Mouse (Mus musculus) gastrocnemius, adult 18-20 months (tissue): ENCODE data around the gene Uts2b. TPM values are rescaled to one million over a fixed set of nuclear protein-coding genes. Genes with fewer than 3 reads are reported as not detected.

Experiments
- DNase-seq: peaks from one replicate; pipeline ENCODE4 v3.0.0; 2021; ENCODE audit warnings: low spot score
- long read RNA-seq, 2 experiments: library from polyadenylated mRNA; stranded (forward); transcript quantifications; one replicate each; pipeline ENCODE4 v2.0.0; 2021
- total RNA-seq, 2 experiments: library from RNA; stranded (reverse); gene quantifications; 2 replicates each; pipeline ENCODE4 v1.2.3; 2021

The Uts2b gene
- total RNA-seq, result not detected
- long read RNA-seq, experiment 1, result 0 reads
- long read RNA-seq, experiment 2, result 0 reads

DNA sequence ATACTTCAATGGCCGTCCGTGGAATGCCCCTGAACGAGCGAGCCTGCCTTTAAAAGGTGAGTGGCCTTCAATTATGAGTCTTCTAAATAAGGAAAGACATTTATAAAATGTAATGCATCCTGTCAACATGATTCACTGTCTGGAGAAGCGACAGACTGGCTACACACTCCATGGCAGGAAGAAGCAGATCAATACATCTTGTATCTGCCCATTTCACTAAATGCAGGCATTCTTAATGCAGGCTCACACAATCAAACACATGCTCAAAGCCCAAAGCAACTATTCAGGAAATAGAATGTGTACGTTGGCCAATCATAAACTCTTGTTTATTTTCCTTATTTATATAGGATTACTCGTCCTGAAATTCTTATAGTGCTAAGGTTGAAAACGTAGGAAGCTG is at the start of gene Uts2b:
Gene Uts2b, minus strand, starts transcription at position 49 of the 400 bp plus-strand sequence.
- no peak for DNase-seq

DNA sequence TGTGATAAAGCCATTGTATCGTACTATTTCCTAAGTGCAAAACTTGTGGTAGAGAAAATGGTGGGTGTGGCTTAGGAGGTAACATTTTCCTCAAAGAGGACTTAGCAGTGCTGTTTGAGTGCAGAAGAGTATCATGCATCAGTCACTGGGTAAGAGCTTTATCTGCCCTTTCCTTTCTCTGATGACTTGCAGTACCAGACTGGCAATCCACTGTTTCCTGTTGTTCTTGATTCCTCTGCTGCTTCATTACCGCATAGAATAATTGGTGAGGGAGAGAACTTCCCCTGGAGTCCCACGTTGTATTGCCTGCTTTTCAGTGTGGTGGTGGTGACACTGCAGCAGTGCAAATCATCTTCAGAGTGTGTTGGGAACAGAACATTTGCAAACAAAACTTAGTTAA is 47.6 kb upstream of the Uts2b start:
- peak; percentile 20 for DNase-seq

DNA sequence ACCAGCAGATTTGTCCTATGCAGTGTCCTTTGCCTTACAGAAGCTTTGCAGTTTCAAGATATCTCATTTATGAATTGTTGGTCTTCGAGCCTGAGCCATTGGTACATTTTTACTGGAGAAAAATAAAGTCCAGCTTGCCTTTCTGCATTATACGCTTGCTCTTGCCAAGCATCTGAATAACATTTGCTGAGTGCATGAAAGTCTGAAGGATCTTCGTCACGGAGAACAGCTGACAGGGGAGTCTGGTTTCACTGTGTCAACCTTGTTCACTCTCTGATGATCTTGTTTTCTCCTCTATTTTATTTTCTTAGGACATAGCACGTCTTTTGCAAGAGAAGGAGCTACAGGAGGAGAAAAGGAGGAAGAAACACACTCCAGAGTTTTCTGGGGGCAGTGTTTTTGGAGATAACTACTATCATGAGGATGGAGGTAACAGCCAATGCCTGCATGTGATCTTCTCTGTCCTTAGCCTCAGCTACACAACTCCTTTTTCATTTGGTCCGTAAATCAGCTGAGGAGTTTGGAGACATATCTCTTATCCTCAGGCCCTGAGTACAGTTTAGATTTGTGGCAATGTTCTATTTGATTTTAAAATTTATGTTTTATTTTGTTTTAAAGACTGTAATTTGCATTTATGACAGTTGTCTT is 47.0 kb upstream of the Uts2b start:
- peak; percentile 79 for DNase-seq

DNA sequence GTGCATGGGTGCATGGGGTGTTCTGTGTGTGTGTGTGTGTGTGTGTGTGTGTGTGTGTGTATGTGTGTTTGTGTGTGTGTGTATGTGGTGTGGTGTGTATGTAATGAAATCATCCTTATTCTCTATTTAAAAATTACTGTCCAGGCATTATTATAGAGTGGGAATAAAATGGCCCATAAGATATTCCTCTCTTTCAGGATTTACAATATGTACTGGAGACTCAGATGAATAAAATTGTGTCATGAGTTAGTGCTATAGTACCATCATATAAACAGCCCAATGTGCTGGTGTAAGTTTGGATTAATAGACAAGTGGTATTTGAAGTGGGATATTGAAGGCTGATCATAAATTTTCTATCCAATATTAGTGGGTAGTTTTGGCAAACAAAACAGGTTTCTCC is 34.1 kb upstream of the Uts2b start:
- no peak for DNase-seq

DNA sequence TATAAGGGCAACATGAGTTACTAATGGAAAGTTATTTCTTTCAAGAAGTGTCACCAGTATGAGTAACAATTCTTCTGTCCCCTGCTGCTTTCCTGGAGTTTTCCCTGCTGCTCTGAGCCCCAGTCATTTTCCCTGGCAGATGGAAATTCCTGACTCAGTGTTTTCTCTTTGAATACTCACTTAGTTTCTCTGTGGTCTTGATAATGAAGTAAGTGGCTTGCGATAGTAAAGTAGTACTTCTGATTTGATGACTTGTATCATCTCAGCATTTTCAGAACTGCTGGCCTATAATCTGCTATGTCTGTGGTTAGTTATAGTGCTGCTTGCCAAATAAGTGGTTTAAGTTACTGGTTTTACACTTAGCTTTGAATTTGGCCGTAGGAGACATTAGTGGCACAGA is 31.5 kb upstream of the Uts2b start:
- no peak for DNase-seq

DNA sequence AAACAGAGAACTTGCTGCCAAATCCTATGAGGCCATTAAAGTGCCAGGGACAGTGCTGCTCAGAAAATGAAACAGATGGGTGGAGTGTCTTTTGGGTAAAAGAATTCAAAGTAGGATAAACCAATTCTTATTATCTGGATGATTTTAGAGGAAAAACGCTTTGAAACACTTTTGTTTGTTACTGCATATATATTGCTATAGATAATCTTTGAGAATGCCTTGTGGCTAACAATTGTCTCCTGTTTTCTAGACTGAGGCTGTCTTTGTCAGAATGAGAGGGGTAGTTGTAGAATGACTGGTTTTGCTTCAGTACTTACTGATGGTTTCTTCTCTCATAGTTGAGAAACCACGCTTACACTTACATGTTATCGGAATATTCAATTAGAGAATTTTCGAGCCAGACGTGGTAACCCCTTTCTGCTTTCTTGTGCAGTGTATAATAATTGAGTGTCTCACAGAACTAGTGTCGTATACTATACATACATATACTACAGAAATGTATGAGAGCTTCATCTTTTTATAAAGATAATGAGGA is 29.7 kb upstream of the Uts2b start:
- DNase-seq, result no peak

DNA sequence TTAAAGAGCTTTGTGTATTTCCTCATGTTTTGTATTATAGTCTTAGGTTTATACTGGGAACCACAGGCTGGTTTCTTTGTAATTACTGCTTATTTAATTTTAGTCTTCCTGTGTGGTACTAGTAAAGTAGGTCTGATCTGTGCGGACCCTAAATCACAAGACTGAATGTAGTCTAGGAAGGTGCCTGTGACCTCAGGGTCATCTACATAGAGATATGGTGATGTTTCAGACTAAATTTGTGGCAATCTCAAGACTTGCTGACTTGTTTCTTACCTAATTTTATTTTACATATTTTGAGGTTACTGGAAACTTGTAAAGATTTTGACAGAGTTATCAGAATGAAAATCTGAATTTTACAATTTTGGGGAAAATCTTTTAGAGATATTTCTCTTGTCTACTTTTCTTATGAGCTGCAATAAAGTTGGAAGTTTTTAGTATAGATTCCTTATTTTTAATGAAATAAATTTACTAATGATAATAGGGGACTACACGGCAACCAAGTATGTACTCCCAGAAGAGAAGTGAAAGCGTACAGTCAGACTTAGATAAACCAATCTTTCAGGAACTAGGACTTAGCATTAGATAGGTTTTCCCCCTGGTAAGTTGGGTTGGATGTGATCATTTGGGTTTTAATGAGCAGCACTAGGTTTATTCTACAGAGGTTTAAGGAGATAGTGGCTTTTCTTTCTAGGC is 29.1 kb upstream of the Uts2b start:
- DNase-seq, result no peak

DNA sequence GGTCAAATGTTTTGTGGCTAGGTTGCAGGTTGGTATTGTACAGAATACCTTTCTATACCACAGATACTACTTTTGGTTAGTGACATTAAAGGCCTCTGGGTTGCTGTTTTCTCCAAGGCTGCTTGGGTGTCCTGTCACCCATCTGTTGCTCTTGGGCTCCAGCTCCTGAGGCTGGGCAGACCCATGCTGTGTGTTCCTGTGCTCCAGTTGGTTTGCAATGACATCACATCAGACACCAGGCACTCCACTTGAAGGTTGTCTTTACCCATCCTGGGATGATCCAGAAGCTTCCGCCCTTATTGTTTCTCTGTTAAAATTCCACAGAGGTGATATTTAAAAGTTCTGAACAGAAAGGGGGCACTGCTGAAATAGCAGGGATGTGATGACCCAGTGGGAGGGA is 26.9 kb upstream of the Uts2b start:
- DNase-seq, result no peak

DNA sequence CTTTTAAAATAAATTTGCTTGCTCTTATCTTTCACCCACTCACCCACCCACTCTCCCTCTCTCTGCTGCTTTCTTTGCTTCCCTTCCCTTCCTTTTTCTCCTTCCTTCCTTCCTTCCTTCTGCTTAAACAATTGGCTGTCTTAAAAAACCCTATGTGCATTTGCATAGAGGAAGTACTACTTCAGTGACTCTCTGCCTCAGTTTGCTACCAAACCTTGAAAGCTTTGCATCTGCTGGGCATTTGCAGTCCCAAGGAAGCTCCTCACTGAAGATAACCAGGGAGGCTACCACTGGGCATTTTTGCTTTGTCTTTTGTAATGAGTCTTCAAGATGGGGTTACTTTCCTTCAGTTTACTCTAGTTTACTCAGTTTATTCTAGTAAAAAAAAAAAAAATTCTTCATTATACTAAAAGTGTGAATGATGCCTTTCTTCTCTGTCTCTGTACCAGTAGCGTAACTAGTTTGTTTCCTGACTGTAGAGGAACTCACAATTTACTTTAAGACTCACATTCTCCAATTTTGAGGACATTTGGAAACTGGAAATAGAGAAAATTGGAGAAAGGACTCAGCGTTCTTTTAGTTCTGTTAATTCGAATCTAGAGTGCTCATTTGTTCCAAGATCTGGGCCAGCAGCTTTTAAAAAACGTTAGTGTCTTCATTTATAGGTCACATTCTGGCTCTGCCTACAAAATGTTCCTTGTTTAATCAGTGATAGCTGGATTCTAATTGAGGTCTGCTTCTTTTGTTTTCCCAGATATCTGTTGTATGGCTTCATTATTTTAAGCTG is 25.4 kb upstream of the Uts2b start:
- DNase-seq, result peak; percentile 61

DNA sequence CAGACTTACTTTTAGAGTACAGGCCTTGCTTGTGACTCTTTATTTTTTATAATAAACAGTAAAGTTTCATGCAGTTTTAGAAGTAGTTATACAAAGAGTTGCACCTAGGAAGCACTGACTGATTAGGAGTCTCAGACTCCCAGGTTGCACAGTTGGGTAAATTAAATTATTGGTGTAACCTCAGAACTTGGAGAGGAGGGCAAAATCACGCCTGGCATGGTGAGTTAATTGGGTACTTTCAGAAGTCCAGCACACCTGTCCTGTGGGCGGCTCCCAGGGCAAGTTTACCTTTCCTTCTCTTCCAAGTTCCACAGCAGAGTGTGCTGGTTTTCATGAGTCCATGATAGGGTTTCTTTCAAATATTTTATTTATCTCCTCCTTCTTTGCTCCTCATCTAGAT is 21.8 kb upstream of the Uts2b start:
- no peak for DNase-seq

DNA sequence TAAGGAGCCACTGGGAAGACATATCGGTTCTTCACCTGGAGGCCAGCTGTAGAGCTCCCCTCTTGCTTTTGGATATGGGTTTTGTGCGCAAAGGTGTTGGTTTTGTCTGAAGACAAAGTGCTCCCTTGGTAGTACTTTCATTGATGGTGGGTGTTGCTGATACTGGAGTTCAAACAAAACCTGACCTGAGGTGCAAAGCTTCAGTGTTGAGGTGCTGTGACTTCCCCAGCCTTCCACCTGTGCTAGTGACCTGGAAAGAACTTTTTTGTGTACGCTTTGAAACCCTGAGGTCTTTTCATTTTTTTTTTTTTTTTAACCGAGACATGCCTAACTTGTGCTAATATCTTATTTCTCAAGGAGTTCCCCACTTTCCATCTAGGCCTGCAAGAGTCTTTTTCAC is 20.3 kb upstream of the Uts2b start:
- DNase-seq, result no peak

DNA sequence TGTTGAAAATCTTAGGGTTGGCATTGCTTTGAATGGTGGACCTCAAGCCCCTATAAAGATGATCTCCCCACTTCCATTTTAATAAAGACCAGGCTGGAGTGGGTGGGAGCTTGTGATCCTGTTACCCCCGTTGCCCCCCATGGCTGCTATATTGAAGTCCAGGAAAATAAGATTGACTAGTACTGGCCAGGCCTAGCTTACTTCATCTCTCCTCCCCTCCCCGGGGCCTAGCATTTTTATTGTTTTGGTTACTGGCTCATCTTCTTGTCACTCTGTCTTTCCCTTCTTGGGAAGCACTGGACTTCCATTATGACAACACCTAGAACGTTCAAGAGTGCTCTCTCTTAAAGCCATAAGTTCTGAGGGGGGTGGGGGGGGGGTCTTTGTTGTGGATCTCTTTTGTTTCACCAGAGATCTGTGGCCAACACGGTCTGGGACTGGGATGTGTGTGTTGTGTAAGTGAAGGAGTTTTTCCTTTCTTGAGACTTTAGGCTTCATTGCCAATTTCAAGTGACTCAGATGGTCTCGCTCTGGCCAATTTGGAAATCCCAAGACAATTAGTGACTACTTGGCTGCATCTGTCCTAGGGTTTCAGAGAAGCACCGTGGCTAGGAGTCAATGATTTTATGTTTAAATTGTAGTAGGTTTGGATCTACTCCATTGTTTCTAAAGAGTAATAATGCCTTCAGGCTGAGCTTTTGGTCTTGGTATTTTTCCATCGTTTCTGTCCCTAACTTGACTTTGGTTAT is 19.7 kb upstream of the Uts2b start:
- DNase-seq, result peak; percentile 54

DNA sequence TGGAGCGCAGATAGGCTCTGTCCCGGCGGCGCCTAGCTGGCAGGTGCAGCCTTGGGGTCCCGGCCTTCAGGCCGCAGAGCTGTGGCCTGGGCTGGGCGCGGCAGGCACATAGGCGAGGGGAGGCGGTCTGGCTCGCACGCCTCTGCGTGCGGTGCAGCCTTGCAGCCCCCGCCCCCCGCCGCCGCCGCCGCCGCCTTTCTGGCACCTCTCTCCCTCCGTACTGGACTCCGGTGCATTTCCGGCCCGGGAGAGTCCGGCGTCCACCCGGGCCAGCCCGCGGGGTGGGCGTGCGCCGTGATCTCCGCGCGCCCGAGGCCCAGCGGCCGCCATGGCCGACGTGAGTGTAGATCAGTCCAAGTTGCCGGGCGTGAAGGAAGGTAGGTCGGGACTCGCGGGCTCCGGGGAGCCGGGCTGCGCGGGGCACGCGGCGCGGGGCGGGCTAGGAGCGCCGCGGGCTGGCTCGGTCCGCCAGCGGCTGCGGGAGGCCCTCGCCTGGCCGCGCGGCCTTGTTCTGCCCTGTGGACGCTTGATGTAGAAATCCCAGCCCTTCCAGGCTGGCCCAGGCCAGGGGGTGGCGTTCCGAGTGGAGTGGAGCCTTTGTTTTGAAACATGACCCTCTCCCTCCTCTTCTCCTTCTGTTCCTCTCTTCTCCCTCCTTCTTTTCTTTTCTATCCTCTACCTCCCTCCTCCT is 18.9 kb upstream of the Uts2b start, which contains the start of gene Ccdc50:
Gene Ccdc50, plus strand, starts transcription at position 109 of the 691 bp plus-strand sequence.
- peak; percentile 74 for DNase-seq

DNA sequence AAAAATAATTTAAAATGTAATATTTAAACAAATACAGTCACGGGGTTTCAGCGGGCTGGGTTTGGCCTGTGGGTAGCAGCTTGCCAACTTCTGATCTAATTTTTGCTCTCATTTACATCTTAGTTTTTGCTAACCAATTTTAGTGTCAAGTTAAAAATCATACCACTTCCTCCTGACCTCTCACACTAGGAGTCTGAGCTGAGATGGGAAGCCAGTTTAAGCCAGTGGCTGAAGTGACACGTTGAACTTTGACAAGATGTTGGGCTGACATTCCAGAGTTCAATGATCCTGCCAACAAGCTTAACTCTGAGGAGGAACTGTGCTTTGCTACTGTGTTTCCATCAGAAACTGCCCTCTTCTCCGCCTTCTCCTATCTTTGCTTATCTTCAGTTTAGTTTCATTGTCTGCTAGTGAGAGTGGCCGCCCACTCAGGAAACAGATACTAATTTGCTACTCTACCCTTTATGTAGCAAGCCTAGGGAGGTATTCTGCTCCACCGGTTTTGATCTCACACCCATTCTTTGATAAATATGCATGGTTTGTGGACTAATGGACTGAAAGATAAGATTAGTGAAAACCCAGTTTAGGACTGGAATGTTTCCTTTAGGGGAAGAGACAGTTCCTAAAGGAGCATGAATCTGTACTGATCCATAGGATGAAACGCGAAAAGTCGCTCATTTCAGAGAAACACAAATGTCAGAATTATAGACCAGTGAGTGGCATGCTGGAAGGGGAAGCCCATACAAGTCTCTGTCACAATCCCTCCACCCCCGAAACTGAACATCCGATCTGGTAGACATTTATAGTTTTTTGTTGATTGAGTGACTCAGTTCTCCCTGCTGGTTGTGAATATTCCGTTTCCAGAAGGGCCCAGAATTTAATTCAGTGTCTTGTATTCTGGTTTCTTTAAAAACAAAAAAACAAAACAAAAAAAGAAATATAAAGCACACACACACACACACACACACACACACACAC is 17.9 kb upstream of the Uts2b start:
- DNase-seq, result no peak

DNA sequence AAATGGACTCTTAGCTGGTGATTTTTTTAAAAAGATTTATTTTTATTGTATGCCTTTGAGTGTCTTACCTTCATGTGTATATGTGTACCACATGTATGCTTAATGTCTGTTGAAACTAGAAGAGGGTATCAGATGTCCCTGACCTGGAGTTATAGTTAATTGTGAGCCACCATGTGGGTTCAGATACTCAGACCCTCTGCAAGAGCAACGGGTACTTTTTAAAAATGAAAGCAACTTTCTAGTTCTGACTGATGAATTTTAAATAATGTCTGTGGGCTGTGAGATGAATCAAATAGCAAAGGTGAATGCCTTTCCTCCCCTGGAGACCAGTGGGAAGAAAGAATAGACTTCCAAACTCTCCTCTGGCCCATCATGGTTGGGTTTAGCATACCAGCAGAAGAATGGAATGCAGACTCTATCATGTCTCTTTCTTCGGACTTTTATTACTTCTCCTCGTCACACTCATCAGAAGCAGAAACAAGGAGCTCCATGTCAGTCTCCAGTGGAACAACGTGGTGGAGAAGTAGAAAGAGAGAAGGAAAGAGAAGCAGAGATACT is 16.9 kb upstream of the Uts2b start:
- DNase-seq, result no peak

DNA sequence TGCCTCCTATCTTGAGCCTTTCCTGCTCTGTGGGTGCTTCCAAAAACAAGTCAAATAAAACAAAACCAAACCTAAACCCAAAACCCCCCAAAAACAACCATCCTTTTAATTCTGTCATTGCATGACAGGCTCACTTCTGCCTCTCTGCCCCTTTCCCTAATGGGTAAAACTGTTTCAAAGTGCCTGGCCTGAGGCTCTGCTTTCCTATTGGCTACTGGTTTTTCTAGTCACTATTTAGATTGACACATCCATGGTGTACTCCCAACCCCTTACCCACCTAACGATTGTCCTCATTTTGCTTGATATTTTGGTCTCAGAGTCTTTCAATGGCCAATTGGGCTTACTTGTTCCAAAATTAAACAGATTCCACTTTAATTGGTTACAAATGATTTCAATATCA is 15.6 kb upstream of the Uts2b start:
- DNase-seq, result no peak

DNA sequence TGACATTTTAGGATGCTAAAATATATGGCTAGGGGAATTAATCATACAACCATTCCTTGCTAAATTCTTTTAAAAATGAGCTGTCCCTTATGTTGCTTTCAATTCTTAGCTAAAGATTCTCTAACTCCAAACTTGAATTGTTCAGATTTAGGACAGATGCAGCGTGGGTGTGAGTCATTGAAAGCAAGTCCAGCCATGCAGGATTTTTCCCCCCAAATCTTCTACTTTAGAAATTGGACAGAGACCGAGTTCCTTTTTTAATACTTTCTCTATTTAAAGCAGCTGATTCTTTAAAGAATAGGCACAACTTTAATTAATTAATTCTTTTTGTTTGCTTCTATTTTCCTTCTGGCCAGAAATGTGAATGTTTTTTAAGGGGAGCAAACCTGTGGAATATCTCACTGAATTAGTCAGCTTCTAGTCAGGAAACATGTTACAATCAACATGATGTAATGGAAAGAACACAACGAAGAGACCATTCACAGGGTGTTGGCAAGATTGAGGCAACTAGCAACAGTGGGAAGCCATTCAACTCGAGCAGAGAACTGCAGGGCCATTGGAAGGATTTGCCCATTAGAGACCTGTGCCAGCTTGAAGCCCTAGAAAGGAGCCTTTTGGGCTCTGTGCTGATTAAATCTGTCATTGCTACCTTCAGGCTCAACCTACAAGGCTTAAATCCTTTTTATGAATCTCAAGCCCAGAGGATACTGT is 15.0 kb upstream of the Uts2b start:
- no peak for DNase-seq

DNA sequence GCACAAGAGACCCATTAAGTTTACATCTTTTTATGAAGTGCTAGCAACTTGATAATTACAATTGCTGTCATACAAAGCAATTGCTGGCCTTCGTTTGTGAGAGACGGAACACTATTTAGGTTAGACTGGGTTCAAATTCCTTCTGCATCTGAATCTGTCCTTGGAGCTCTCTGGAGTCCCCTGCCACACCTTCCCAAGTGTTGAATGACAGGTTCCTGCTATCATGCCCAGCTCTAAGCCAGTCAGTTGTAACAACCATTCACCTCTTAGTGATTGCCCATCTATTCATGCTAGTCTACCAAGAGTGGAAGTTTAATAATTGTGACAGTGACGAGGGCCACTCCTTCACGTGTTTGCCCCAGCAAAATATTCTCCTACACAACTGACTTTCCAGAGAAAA is 12.2 kb upstream of the Uts2b start:
- DNase-seq, result no peak

DNA sequence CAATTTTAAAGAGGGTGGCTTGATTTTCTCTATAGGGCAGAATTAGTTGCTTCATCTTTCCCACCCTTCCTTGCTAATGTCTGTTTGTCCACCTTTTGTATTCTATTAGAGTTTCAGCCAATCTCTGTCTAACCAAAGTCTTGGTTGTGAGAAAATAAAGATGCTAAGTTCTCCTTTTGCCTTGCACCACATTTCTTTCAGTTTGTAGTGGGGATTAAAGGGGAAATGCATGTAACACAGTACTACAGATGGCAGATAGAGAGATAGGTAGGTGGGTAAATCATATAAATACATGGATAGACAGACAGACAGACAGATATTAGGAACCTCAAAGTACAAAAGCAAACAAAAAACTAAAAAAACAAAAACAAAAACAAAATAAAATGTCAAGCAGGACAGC is 6.5 kb upstream of the Uts2b start:
- DNase-seq, result no peak
